8 mouse cellular contexts compared by ENCODE assay signal in the genomic region with DNA sequence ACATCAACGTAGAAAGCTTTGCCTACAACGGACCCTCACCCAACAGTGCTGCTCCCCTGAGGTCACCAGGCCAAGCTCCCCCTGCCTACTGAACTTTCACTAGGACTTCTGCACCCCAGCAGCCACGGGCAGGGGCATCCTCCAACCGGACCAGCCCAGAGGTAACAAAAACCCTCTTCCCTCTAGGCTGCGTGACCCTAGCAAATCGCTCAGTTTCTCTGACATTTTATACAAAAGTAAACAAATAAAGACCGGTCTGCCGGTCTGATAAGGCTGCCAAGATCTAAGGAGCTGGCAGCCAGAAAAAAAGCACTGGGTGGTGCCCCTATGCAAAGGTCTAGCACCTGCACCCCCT. TPM values are rescaled to one million over a fixed set of nuclear protein-coding genes. Genes with fewer than 3 reads are reported as not detected.
DNase-seq lines count a peak whose midpoint lies in the region; ATAC-seq and TF ChIP-seq lines count a peak whose summit lies in the region.

No protein-coding gene starts in this region.

- intact Hi-C loops in heart, adult 2 months (cut with DNase I), result no loop called here

- H3K9ac ChIP-seq in heart, adult 2 months (ENCODE audit: low read depth, low read length), result peak overlapping the region; percentile 61; the same call in 1 of the 2 replicates
- peak overlapping the region; percentile 100 for H3K9ac ChIP-seq in hindbrain, embryonic 13.5 days

- H3K79me2 ChIP-seq in heart, adult 2 months (replicated peaks; ENCODE audit: control insufficient read depth, insufficient read depth, low read length), result peaks cover 15% of the 10 kb centered on the region

- H3K27ac ChIP-seq in heart, adult 2 months, result peak overlapping the region; percentile 97
- peak overlapping the region; percentile 100 for H3K27ac ChIP-seq in hindbrain, embryonic 13.5 days
- H3K27ac ChIP-seq in midbrain, embryonic 10.5 days (replicated peaks), result peak overlapping the region; percentile 100

- H3K4me2 ChIP-seq in hindbrain, embryonic 13.5 days, result peak overlapping the region; percentile 92

- TF ChIP-seq EP300 in heart, adult 2 months (IDR thresholded peaks at IDR 0.05; ENCODE audit: insufficient read depth, low read depth, low read length), result no peak

- no peak for TF ChIP-seq POLR2A in heart, adult 2 months (IDR thresholded peaks at IDR 0.05; ENCODE audit: insufficient read depth, low read depth, low read length)

- peaks cover 6% of the 10 kb centered on the region for H3K36me3 ChIP-seq in heart, adult 2 months (ENCODE audit: control insufficient read depth, insufficient read depth, low read length)
- H3K36me3 ChIP-seq in E14TG2a.4 (ENCODE audit: insufficient read depth, low read length), result 0 out of 2 replicates have a peak, but pooled peaks cover 2% of the 10 kb centered on the region
- peaks cover 29% of the 10 kb centered on the region for H3K36me3 ChIP-seq in hindbrain, embryonic 13.5 days
- H3K36me3 ChIP-seq in midbrain, embryonic 10.5 days, result peaks cover 40% of the 10 kb centered on the region

- no peak for DNase-seq in heart, adult 2 months
- no peak for DNase-seq in heart, adult 8-10 months (ENCODE audit: low spot score)
- peak; percentile 24 for DNase-seq in midbrain, embryonic 10.5 days (ENCODE audit: low spot score)
- no peak for DNase-seq in embryo, embryonic 10 days (ENCODE audit: low spot score)
- DNase-seq in thymus, postnatal 25 days, result no peak
- DNase-seq in frontal cortex, postnatal 25 days (ENCODE audit: low spot score in 2 of 2), result no peak

- no peak for TF ChIP-seq CTCF in heart, adult 2 months (IDR thresholded peaks at IDR 0.05)
- TF ChIP-seq CTCF in E14TG2a.4 (conservative IDR thresholded peaks at IDR 0.05; ENCODE audit: low read length), result no peak

- peaks cover 22% of the 10 kb centered on the region for H3K4me1 ChIP-seq in heart, adult 2 months (ENCODE audit: control insufficient read depth, insufficient read depth, low read length)
- H3K4me1 ChIP-seq in E14TG2a.4 (replicated peaks; ENCODE audit: low read depth, low read length), result peaks cover 74% of the 10 kb centered on the region
- H3K4me1 ChIP-seq in hindbrain, embryonic 13.5 days (replicated peaks), result peaks cover 52% of the 10 kb centered on the region
- H3K4me1 ChIP-seq in midbrain, embryonic 10.5 days, result peaks cover 54% of the 10 kb centered on the region

- no peak for ATAC-seq in hindbrain, embryonic 13.5 days (ENCODE audit: low FRiP score)

- WGBS in heart, adult 2 months, result 44% methylated on average over 8 of the region's 8 CpGs
- WGBS in hindbrain, embryonic 13.5 days, result 2% methylated on average over 8 of the region's 8 CpGs
- WGBS in midbrain, embryonic 10.5 days, result 3% methylated on average over 8 of the region's 8 CpGs

- H3K9me3 ChIP-seq in E14TG2a.4 (ENCODE audit: low read length), result peaks cover 15% of the 10 kb centered on the region
- no peaks in the 10 kb centered on the region for H3K9me3 ChIP-seq in hindbrain, embryonic 13.5 days
- no peaks in the 10 kb centered on the region; the same call in 1 of the 2 replicates for H3K9me3 ChIP-seq in midbrain, embryonic 10.5 days (replicated peaks)

- H3K4me3 ChIP-seq in heart, adult 2 months, result no peak overlapping the region
- peak overlapping the region; percentile 87 for H3K4me3 ChIP-seq in E14TG2a.4 (replicated peaks; ENCODE audit: low read length)
- peak overlapping the region; percentile 99 for H3K4me3 ChIP-seq in hindbrain, embryonic 13.5 days
- H3K4me3 ChIP-seq in midbrain, embryonic 10.5 days, result peak overlapping the region; percentile 99

- no peaks in the 10 kb centered on the region for H3K27me3 ChIP-seq in heart, adult 2 months (ENCODE audit: control insufficient read depth, insufficient read depth, low read length)
- peaks cover 60% of the 10 kb centered on the region for H3K27me3 ChIP-seq in E14TG2a.4 (ENCODE audit: insufficient read depth, low read length)
- H3K27me3 ChIP-seq in hindbrain, embryonic 13.5 days, result no peaks in the 10 kb centered on the region
- no peaks in the 10 kb centered on the region for H3K27me3 ChIP-seq in midbrain, embryonic 10.5 days (ENCODE audit: low read depth, poor library complexity, severe bottlenecking)

RNA-seq across cellular contexts. Expression of a gene that starts 4.9 kb away (rescaled TPM):
- 10 to 100 TPM; 49.7 to 60.3 TPM for total RNA-seq in heart, adult 2 months (2021)
- 15.1 and 18.5 TPM in 2 replicates for polyA plus RNA-seq in heart, adult 2 months (2012; rRNA removed)
- 10 to 100 TPM; 48.6 to 59.7 (median 55.0) TPM for total RNA-seq in heart, adult 8-10 months (2022)
- 33.1 and 35.8 TPM in 2 replicates for polyA plus RNA-seq in hindbrain, embryonic 13.5 days (2015; fragmentation: Nextera tagmentation; extraction: Ambion mirVana)
- polyA plus RNA-seq in midbrain, embryonic 10.5 days (2016; fragmentation: Nextera tagmentation; extraction: Ambion mirVana), result 18.7 and 23.2 TPM in 2 replicates
